Mouse (Mus musculus) stomach, postnatal 0 days (tissue): ENCODE results near the gene 2210016L21Rik.

Experiments used
- CTCF ChIP-seq: IDR thresholded peaks from 2 replicates; pipeline ENCODE4 v1.5.1; 2016; ENCODE audit warnings: antibody characterized with exemption, low read depth, mild to moderate bottlenecking, moderate library complexity
- EP300 ChIP-seq: optimal IDR thresholded peaks from 2 replicates; pipeline ENCODE3; 2016; ENCODE audit warnings: antibody characterized with exemption

- no peak for TF ChIP-seq CTCF
- no peak for TF ChIP-seq EP300
Observed at GRCm38 (mm10) chr5:114926753-114927152, 15.2 kb upstream of the 2210016L21Rik start.
